Mouse (Mus musculus): ENCODE results near the gene Psmd9. TPM values are rescaled to one million over a fixed set of nuclear protein-coding genes. Genes with fewer than 3 reads are reported as not detected.

Psmd9 gene
- polyA plus RNA-seq, 1 experiment: 30.6 TPM

- TF ChIP-seq E2F4 (IDR thresholded peaks at IDR 0.05; ENCODE audit: insufficient read depth) (no peak), MYOG (IDR thresholded peaks at IDR 0.05; ENCODE audit: control insufficient read depth in 1 of 3, insufficient read depth in 1 of 3, insufficient read length in 2 of 3, low read depth in 2 of 3) (no peak), CEBPB (IDR thresholded peaks at IDR 0.05; ENCODE audit: insufficient read depth, poor library complexity, severe bottlenecking) (no peak), TCF3 (IDR thresholded peaks at IDR 0.05; ENCODE audit: insufficient read length, low read depth) (no peak), MYOD1 (IDR thresholded peaks at IDR 0.05; ENCODE audit: control insufficient read depth in 1 of 3, insufficient read length in 2 of 3, low read depth in 2 of 3) (no peak), MAX (IDR thresholded peaks at IDR 0.05; ENCODE audit: low read depth) (no peak), TCF12 (IDR thresholded peaks at IDR 0.05; ENCODE audit: insufficient read depth, poor library complexity, severe bottlenecking) (no peak), USF1 (IDR thresholded peaks at IDR 0.05; ENCODE audit: low read depth) (no peak), POLR2A (IDR thresholded peaks at IDR 0.05; ENCODE audit: insufficient read length, low read depth) (no peak), REST (IDR thresholded peaks at IDR 0.05; ENCODE audit: insufficient read depth, insufficient read length) (no peak)
- Histone ChIP-seq H3K4me2 (ENCODE audit: low read depth) (no peak overlapping the region), H3K27me3 (ENCODE audit: control insufficient read depth, insufficient read depth, insufficient read length) (no peaks in the 10 kb centered on the region), H3K4me3 (no peak overlapping the region), H3ac (ENCODE audit: control insufficient read depth, insufficient read length) (no peak overlapping the region), H3K36me3 (ENCODE audit: control insufficient read depth, insufficient read depth) (peaks cover 3% of the 10 kb centered on the region), H3K79me2 (ENCODE audit: control insufficient read depth, insufficient read depth) (peaks cover 18% of the 10 kb centered on the region)
Measured at GRCm38 (mm10) chr5:123226851-123227250, 57.6 kb downstream of the Psmd9 start.

DNA sequence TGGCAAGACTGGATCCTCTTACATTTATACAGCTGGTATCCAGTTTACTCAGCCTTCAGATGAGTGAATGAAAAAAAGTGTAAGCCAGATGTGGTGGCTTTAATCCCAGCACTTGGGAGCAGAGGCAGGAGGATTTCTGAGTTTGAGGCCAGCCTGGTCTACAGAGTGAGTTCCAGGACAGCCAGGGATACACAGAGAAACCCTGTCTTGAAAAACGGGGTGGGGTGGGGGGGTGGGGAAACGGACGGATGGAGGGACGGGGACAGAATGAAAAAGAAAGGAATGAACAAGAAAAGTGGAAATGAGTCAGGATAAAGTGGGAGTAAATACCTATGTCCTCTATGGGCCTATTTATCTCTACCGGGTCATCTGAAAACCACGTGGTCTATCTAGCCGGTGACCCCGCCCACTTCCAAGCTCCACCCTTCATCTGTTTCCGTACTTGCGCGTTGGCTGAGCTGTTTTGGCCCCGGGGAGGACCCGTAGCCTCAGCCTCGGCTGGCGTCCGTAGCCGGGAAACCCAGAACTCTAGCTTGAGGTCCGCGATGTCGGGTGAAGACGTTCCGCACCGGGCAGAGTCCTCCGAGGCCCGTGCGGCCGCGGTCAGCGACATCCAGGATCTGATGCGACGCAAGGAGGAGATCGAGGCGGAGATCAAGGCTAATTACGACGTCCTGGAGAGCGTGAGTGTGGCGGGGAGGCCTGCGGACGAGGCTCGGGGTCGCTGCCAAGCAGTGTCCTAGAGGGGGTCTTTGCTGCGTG lies 58.7 kb downstream of the Psmd9 start:
- Histone ChIP-seq H3K4me2 (ENCODE audit: low read depth) (peak overlapping the region; percentile 89), H3K79me2 (ENCODE audit: control insufficient read depth, insufficient read depth) (peaks cover 18% of the 10 kb centered on the region), H3K27me3 (ENCODE audit: control insufficient read depth, insufficient read depth, insufficient read length) (no peaks in the 10 kb centered on the region), H3K36me3 (ENCODE audit: control insufficient read depth, insufficient read depth) (peaks cover 3% of the 10 kb centered on the region), H3K4me3 (peak overlapping the region; percentile 70), H3ac (ENCODE audit: control insufficient read depth, insufficient read length) (no peak overlapping the region)
- peak; percentile 41 for TF ChIP-seq MAX (IDR thresholded peaks at IDR 0.05; ENCODE audit: low read depth)
- TF ChIP-seq TCF12 (IDR thresholded peaks at IDR 0.05; ENCODE audit: insufficient read depth, poor library complexity, severe bottlenecking): no peak
- peak; percentile 93 for TF ChIP-seq USF1 (IDR thresholded peaks at IDR 0.05; ENCODE audit: low read depth)
- peak; percentile 39 for TF ChIP-seq POLR2AphosphoS2 (IDR thresholded peaks at IDR 0.05; ENCODE audit: insufficient read length, low read depth)
- TF ChIP-seq E2F4 (IDR thresholded peaks at IDR 0.05; ENCODE audit: insufficient read depth): peak; percentile 69
- TF ChIP-seq SRF (IDR thresholded peaks at IDR 0.05; ENCODE audit: control insufficient read depth, insufficient read length, low read depth): no peak
- TF ChIP-seq CEBPB (IDR thresholded peaks at IDR 0.05; ENCODE audit: insufficient read depth, poor library complexity, severe bottlenecking): no peak
- no peak for TF ChIP-seq TCF3 (IDR thresholded peaks at IDR 0.05; ENCODE audit: insufficient read length, low read depth)
- peak in 1 of 3 experiments; percentile 3 for TF ChIP-seq MYOD1 (IDR thresholded peaks at IDR 0.05; ENCODE audit: control insufficient read depth in 1 of 3, insufficient read length in 2 of 3, low read depth in 2 of 3)
- TF ChIP-seq MYOG (IDR thresholded peaks at IDR 0.05; ENCODE audit: control insufficient read depth in 1 of 3, insufficient read depth in 1 of 3, insufficient read length in 2 of 3, low read depth in 2 of 3): peak in 1 of 3 experiments; percentile 17
- TF ChIP-seq POLR2A (IDR thresholded peaks at IDR 0.05; ENCODE audit: insufficient read length, low read depth): peak; percentile 62
- TF ChIP-seq REST (IDR thresholded peaks at IDR 0.05; ENCODE audit: insufficient read depth, insufficient read length): no peak

- Histone ChIP-seq H3K79me2 (ENCODE audit: control insufficient read depth, insufficient read depth) (peaks cover 18% of the 10 kb centered on the region), H3K27me3 (ENCODE audit: control insufficient read depth, insufficient read depth, insufficient read length) (no peaks in the 10 kb centered on the region), H3ac (ENCODE audit: control insufficient read depth, insufficient read length) (no peak overlapping the region), H3K4me3 (peak overlapping the region; percentile 70), H3K36me3 (ENCODE audit: control insufficient read depth, insufficient read depth) (peaks cover 3% of the 10 kb centered on the region), H3K4me2 (ENCODE audit: low read depth) (peak overlapping the region; percentile 89)
- no peak for TF ChIP-seq MYOG (IDR thresholded peaks at IDR 0.05; ENCODE audit: control insufficient read depth in 1 of 3, insufficient read depth in 1 of 3, insufficient read length in 2 of 3, low read depth in 2 of 3)
- no peak for TF ChIP-seq USF1 (IDR thresholded peaks at IDR 0.05; ENCODE audit: low read depth)
- TF ChIP-seq POLR2A (IDR thresholded peaks at IDR 0.05; ENCODE audit: insufficient read length, low read depth): no peak
- no peak for TF ChIP-seq E2F4 (IDR thresholded peaks at IDR 0.05; ENCODE audit: insufficient read depth)
- no peak for TF ChIP-seq SRF (IDR thresholded peaks at IDR 0.05; ENCODE audit: control insufficient read depth, insufficient read length, low read depth)
Measured at GRCm38 (mm10) chr5:123228524-123228922, 59.3 kb downstream of the Psmd9 start.

- Histone ChIP-seq H3K4me2 (ENCODE audit: low read depth) (peak overlapping the region; percentile 89), H3K4me3 (peak overlapping the region; percentile 70), H3K27me3 (ENCODE audit: control insufficient read depth, insufficient read depth, insufficient read length) (no peaks in the 10 kb centered on the region), H3ac (ENCODE audit: control insufficient read depth, insufficient read length) (no peak overlapping the region), H3K36me3 (ENCODE audit: control insufficient read depth, insufficient read depth) (peaks cover 3% of the 10 kb centered on the region), H3K79me2 (ENCODE audit: control insufficient read depth, insufficient read depth) (peaks cover 18% of the 10 kb centered on the region)
- TF ChIP-seq SRF (IDR thresholded peaks at IDR 0.05; ENCODE audit: control insufficient read depth, insufficient read length, low read depth) (no peak), TCF3 (IDR thresholded peaks at IDR 0.05; ENCODE audit: insufficient read length, low read depth) (no peak), USF1 (IDR thresholded peaks at IDR 0.05; ENCODE audit: low read depth) (no peak), MAX (IDR thresholded peaks at IDR 0.05; ENCODE audit: low read depth) (no peak), MYOD1 (IDR thresholded peaks at IDR 0.05; ENCODE audit: control insufficient read depth in 1 of 3, insufficient read length in 2 of 3, low read depth in 2 of 3) (no peak), TCF12 (IDR thresholded peaks at IDR 0.05; ENCODE audit: insufficient read depth, poor library complexity, severe bottlenecking) (no peak), POLR2A (IDR thresholded peaks at IDR 0.05; ENCODE audit: insufficient read length, low read depth) (no peak), CEBPB (IDR thresholded peaks at IDR 0.05; ENCODE audit: insufficient read depth, poor library complexity, severe bottlenecking) (no peak), POLR2AphosphoS2 (IDR thresholded peaks at IDR 0.05; ENCODE audit: insufficient read length, low read depth) (no peak), E2F4 (IDR thresholded peaks at IDR 0.05; ENCODE audit: insufficient read depth) (no peak), REST (IDR thresholded peaks at IDR 0.05; ENCODE audit: insufficient read depth, insufficient read length) (no peak)
Measured at GRCm38 (mm10) chr5:123229296-123229695, 60.1 kb downstream of the Psmd9 start.
